Mouse (Mus musculus) kidney, adult 2 months (tissue): ENCODE measurements at regions not wholly inside any gene's neighbourhood (a gene's known extent, or its start where the extent isn't known, plus 50 kb on each side); places are given as distances from the start of the nearest gene placed in this dataset.

Experiments used
- CTCF ChIP-seq: fragments of 200-500 bp; conservative IDR thresholded peaks from 2 replicates; pipeline ENCODE4 v1.5.1; 2011; ENCODE audit warnings: low read depth, mild to moderate bottlenecking, control low read depth, low read length, moderate library complexity, mixed read lengths; ENCODE audit not compliant: insufficient read depth, insufficient read length
- POLR2A ChIP-seq: fragments of 200-500 bp; IDR thresholded peaks from one replicate; pipeline ENCODE4 v1.6.1; 2011; ENCODE audit warnings: low read depth, low read length, control low read depth

- TF ChIP-seq POLR2A, result no peak
- TF ChIP-seq CTCF, result no peak
Measured at GRCm38 (mm10) chr3:39234921-39235320, 348.2 kb downstream of the Fat4 start.
